Mouse (Mus musculus): ENCODE measurements around the gene Aipl1. TPM values are rescaled to one million over a fixed set of nuclear protein-coding genes. Genes with fewer than 3 reads are reported as not detected.

Gene Aipl1
- total and polyA plus RNA-seq, 3 experiments: 0.39 to 0.58 TPM; not detected in 1

DNA sequence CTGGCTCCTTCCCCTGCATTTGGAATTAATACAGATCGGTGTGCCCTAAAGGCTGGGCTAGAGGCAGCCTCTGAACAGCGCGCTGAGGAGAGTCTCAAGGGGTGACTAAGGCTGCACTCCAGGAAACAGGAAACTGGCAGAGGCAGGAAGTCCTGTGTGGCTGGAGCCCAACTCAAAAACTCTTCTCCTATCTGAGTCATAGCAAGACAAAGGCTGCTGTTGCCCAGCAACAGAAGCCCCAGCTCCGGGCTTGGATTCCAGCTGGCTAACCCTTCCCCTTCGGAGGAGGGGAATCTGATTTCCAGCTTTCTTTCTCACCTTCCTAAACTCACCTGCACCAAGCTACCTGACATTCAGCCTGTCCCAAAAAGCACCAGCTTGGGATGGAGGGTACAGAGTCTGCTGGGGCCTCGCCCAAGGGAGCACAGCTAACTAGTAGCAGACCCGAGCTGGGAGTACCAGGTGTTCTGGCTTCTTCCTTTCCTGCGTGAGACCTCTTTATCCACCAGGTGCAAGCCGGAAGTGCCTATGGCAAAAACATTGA is 41.3 kb downstream of the Aipl1 start:
- no peak overlapping the region for H3K4me3 ChIP-seq (ENCODE audit: control insufficient read depth in 1 of 2, insufficient read depth in 1 of 2, low read depth in 2 of 2, low read length in 2 of 2)
- no peak for TF ChIP-seq USF2 (IDR thresholded peaks at IDR 0.05; ENCODE audit: borderline replicate concordance in 1 of 2, insufficient read depth in 1 of 2, low read depth in 1 of 2, low read length in 2 of 2)
- TF ChIP-seq MAZ (IDR thresholded peaks at IDR 0.05; ENCODE audit: low read depth, low read length): no peak
- no peak for TF ChIP-seq MYB (IDR thresholded peaks at IDR 0.05; ENCODE audit: low read depth, low read length)
- TF ChIP-seq SIN3A (IDR thresholded peaks at IDR 0.05; ENCODE audit: low read length): no peak
- TF ChIP-seq POLR2AphosphoS5 (IDR thresholded peaks at IDR 0.05; ENCODE audit: borderline replicate concordance, low read depth, low read length): no peak
- TF ChIP-seq RCOR1 (IDR thresholded peaks at IDR 0.05; ENCODE audit: low read depth, low read length): no peak
- TF ChIP-seq ZNF384 (IDR thresholded peaks at IDR 0.05; ENCODE audit: low read depth, low read length): no peak
- no peak for TF ChIP-seq POLR2AphosphoS2 (IDR thresholded peaks at IDR 0.05; ENCODE audit: low read length)
- no peak for TF ChIP-seq SMC3 (IDR thresholded peaks at IDR 0.05; ENCODE audit: low read depth, low read length)
- no peak for TF ChIP-seq TCF12 (IDR thresholded peaks at IDR 0.05; ENCODE audit: low read depth, low read length)
- TF ChIP-seq ZMIZ1 (IDR thresholded peaks at IDR 0.05; ENCODE audit: low read depth, low read length): no peak
- TF ChIP-seq HCFC1 (IDR thresholded peaks at IDR 0.05; ENCODE audit: low read depth, low read length): no peak
- TF ChIP-seq GABPA (IDR thresholded peaks at IDR 0.05; ENCODE audit: low read depth, low read length): no peak
- no peak for TF ChIP-seq MXI1 (IDR thresholded peaks at IDR 0.05; ENCODE audit: low read depth, low read length)

GRCm38 (mm10) chr11:71992438-71992837 is 44.9 kb downstream of the Aipl1 start:
- no peaks in the 10 kb centered on the region for H3K36me3 ChIP-seq (ENCODE audit: control insufficient read depth in 1 of 2, insufficient read depth in 2 of 2, low read length in 2 of 2)
- no peak overlapping the region for H3K9ac ChIP-seq (ENCODE audit: control insufficient read depth, low read depth, low read length, poor library complexity, severe bottlenecking)
- no peak overlapping the region for H3K4me3 ChIP-seq (ENCODE audit: control insufficient read depth in 1 of 2, insufficient read depth in 1 of 2, low read depth in 2 of 2, low read length in 2 of 2)
- no peaks in the 10 kb centered on the region for H3K9me3 ChIP-seq (replicated peaks; ENCODE audit: insufficient read depth, low read length)
- DNase-seq (ENCODE audit: low read depth, low spot score): no peak
- no peaks in the 10 kb centered on the region for H3K4me1 ChIP-seq (ENCODE audit: control insufficient read depth in 1 of 2, insufficient read depth in 2 of 2, low read length in 2 of 2)
- no peak overlapping the region for H3K27ac ChIP-seq (ENCODE audit: control insufficient read depth, low read depth, low read length)
- H3K27me3 ChIP-seq (ENCODE audit: control insufficient read depth in 1 of 2, insufficient read depth in 2 of 2, low read length in 2 of 2): peaks cover 2 to 6% of the 10 kb centered on the region in 2 experiments; a peak in 2 of 4 replicates
- TF ChIP-seq MXI1 (IDR thresholded peaks at IDR 0.05; ENCODE audit: low read depth, low read length) (no peak), RAD21 (IDR thresholded peaks at IDR 0.05; ENCODE audit: low read depth, low read length) (no peak), MEF2A (IDR thresholded peaks at IDR 0.05; ENCODE audit: extremely low read depth, insufficient replicate concordance, low read depth, low read length, poor library complexity, severe bottlenecking) (no peak), RCOR1 (IDR thresholded peaks at IDR 0.05; ENCODE audit: low read depth, low read length) (no peak), JUND (IDR thresholded peaks at IDR 0.05; ENCODE audit: low read depth, low read length) (no peak), MYB (IDR thresholded peaks at IDR 0.05; ENCODE audit: low read depth, low read length) (no peak), TBP (IDR thresholded peaks at IDR 0.05; ENCODE audit: low read depth, low read length) (no peak), UBTF (IDR thresholded peaks at IDR 0.05; ENCODE audit: borderline replicate concordance, insufficient read depth, low read depth, low read length) (no peak), ZMIZ1 (IDR thresholded peaks at IDR 0.05; ENCODE audit: low read depth, low read length) (no peak), NELFE (IDR thresholded peaks at IDR 0.05; ENCODE audit: low read depth, low read length) (no peak), CTCF (IDR thresholded peaks at IDR 0.05 in 2 of 3, conservative IDR thresholded peaks at IDR 0.05 in 1 of 3; ENCODE audit: control insufficient read depth in 1 of 3, insufficient read depth in 1 of 3, low read depth in 2 of 3, low read length in 3 of 3, poor library complexity in 1 of 3, severe bottlenecking in 1 of 3) (no peak)
- no peaks in the 10 kb centered on the region for H3K79me2 ChIP-seq (ENCODE audit: control insufficient read depth, insufficient read depth, low read length, poor library complexity)

More for the DNA sequence above, 41.3 kb downstream of the Aipl1 start:
- Histone ChIP-seq H3K79me2 (ENCODE audit: control insufficient read depth, insufficient read depth, low read length, poor library complexity) (no peaks in the 10 kb centered on the region), H3K4me1 (ENCODE audit: control insufficient read depth in 1 of 2, insufficient read depth in 2 of 2, low read length in 2 of 2) (no peaks in the 10 kb centered on the region), H3K27me3 (ENCODE audit: control insufficient read depth in 1 of 2, insufficient read depth in 2 of 2, low read length in 2 of 2) (peaks cover 0 to 6% of the 10 kb centered on the region in 2 experiments; a peak in 2 of 4 replicates), H3K9me3 (replicated peaks; ENCODE audit: insufficient read depth, low read length) (no peaks in the 10 kb centered on the region), H3K36me3 (ENCODE audit: control insufficient read depth in 1 of 2, insufficient read depth in 2 of 2, low read length in 2 of 2) (no peaks in the 10 kb centered on the region), H3K9ac (ENCODE audit: control insufficient read depth, low read depth, low read length, poor library complexity, severe bottlenecking) (no peak overlapping the region), H3K27ac (ENCODE audit: control insufficient read depth, low read depth, low read length) (no peak overlapping the region)
- peak; percentile 19 for DNase-seq (ENCODE audit: low read depth, low spot score)
